Mouse (Mus musculus) embryonic facial prominence, embryonic 10.5 days (tissue): ENCODE measurements around the gene Rhbdl2. TPM values are rescaled to one million over a fixed set of nuclear protein-coding genes. Genes with fewer than 3 reads are reported as not detected.

Experiments used
- DNase-seq: peaks from one replicate; pipeline ENCODE4 v3.0.0-alpha.2; 2017; ENCODE audit warnings: low spot score
- H3K27ac ChIP-seq: fragments of 300-500 bp; sonication (generic); replicated peaks from 2 replicates; pipeline ENCODE4 v1.5.1; 2016; ENCODE audit warnings: mild to moderate bottlenecking
- H3K27me3 ChIP-seq: fragments of 300-500 bp; sonication (generic); replicated peaks from 2 replicates; pipeline ENCODE4 v1.6.1; 2016; ENCODE audit warnings: low read depth, mild to moderate bottlenecking; ENCODE audit not compliant: poor library complexity, severe bottlenecking
- H3K36me3 ChIP-seq: fragments of 300-500 bp; sonication (generic); replicated peaks from 2 replicates; pipeline ENCODE4 v1.6.1; 2016; ENCODE audit warnings: mild to moderate bottlenecking, moderate library complexity
- H3K4me1 ChIP-seq: fragments of 300-500 bp; sonication (generic); 2 replicates; pipeline ENCODE4 v1.6.1; 2016
- H3K4me3 ChIP-seq: fragments of 300-500 bp; sonication (generic); 2 replicates; pipeline ENCODE4 v1.5.1; 2016; ENCODE audit warnings: mild to moderate bottlenecking, moderate library complexity
- H3K9me3 ChIP-seq: fragments of 300-500 bp; sonication (generic); 2 replicates; pipeline ENCODE4 v1.6.1; 2016; ENCODE audit warnings: mild to moderate bottlenecking
- WGBS: fragments of 180-500 bp; shearing (Covaris S2); methylation state at CpG from one replicate; pipeline ENCODE4 v1.1.7; 2016; 5-methylcytosine and 5-hydroxymethylcytosine counted together
- polyA plus RNA-seq: library from polyadenylated mRNA; unstranded; fragments of >200 nt; fragmentation: Nextera tagmentation; extraction: Ambion mirVana; gene quantifications from 2 replicates; pipeline ENCODE4 v1.2.1, GENCODE M21; 2016

Gene Rhbdl2
- polyA plus RNA-seq, 1 experiment from 2014 or later, result 0.35 TPM

DNA sequence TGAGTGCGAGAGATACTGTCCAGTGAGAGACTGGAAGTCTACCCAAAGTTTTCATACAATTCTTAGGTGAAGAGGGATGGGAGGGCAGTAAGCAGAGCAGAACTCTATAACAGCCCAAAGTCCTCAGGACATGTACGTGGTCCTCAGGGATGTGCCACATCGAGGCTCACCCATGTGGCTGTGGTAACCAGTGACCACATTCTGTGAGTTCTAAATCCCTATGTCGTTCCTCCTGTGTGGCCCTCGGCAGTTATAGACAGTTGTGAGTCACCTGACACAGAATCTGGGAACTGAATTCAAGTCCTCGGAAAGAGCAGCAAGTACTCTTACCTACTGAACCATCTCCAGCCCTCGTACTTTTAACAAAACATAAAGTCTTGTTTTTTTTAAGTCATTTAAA lies 70.4 kb downstream of the Rhbdl2 start:
- no peaks in the 10 kb centered on the region for H3K27me3 ChIP-seq
- WGBS, result 87% methylated on average over 7 of the region's 7 CpGs
- H3K27ac ChIP-seq, result no peak overlapping the region
- no peaks in the 10 kb centered on the region for H3K9me3 ChIP-seq
- H3K4me3 ChIP-seq, result no peak overlapping the region
- no peak for DNase-seq
- H3K36me3 ChIP-seq, result no peaks in the 10 kb centered on the region
- H3K4me1 ChIP-seq, result no peaks in the 10 kb centered on the region

DNA sequence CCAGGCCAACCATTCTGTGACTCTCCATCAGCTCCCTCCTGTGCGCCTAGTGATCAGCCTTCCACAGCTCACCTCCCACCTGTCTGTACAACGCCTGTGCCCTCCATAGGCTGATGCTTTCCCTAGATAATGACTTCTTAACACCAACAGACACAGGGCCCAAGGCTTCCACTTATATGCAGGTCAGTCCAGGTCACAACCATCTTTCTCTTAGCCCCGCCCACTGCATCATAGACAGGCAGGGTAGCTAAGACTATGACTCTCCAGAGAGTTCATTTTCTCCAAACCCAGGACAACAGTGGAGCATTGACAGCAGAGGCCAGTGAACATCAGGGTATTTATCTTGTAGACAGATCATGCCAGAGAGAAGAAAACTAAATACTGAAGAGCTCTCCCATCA lies 71.7 kb downstream of the Rhbdl2 start, which contains the start of gene 4933427I04Rik:
Gene 4933427I04Rik (plus strand): TSS at position 301 of the 400 bp plus-strand sequence.
- DNase-seq, result no peak
- H3K27me3 ChIP-seq, result no peaks in the 10 kb centered on the region
- no peaks in the 10 kb centered on the region for H3K4me1 ChIP-seq
- no peak within 1 kb of the TSS for H3K27ac ChIP-seq
- no peak within 1 kb of the TSS for H3K4me3 ChIP-seq
- no peaks in the 10 kb centered on the region for H3K9me3 ChIP-seq
- WGBS, result 83% methylated on average over 3 of the region's 3 CpGs
- H3K36me3 ChIP-seq, result no peaks in the 10 kb centered on the region

- H3K4me1 ChIP-seq, result no peaks in the 10 kb centered on the region
- H3K4me3 ChIP-seq, result no peak overlapping the region
- H3K27me3 ChIP-seq, result no peaks in the 10 kb centered on the region
- DNase-seq, result no peak
- no peaks in the 10 kb centered on the region for H3K9me3 ChIP-seq
- no peaks in the 10 kb centered on the region for H3K36me3 ChIP-seq
- H3K27ac ChIP-seq, result no peak overlapping the region
- 72% methylated on average over 2 of the region's 2 CpGs for WGBS
Observed at GRCm38 (mm10) chr4:123859803-123860202, 72.1 kb downstream of the Rhbdl2 start.

DNA sequence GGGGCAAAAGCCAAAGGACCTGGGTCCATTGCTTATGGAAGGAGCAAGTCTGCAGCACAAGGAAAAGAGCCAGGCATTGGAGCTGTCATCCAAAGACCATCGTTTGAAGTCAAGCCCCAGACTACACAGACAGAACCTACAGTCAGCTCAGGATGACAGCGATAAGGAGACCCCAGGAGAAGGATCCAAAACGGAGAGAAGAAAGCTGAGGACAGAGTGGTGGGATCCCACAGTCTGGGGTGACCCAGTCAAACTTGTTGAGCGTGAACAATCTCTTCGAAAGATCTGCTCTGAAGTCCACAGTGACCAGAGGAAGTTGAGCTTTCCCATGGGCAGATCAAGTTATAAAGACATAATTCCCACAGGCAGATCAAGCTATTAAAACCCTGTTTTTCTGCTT lies 72.9 kb downstream of the Rhbdl2 start:
- WGBS, result 82% methylated on average over 5 of the region's 5 CpGs
- DNase-seq, result no peak
- no peak overlapping the region for H3K4me3 ChIP-seq
- H3K27me3 ChIP-seq, result no peaks in the 10 kb centered on the region
- H3K27ac ChIP-seq, result no peak overlapping the region
- no peaks in the 10 kb centered on the region for H3K36me3 ChIP-seq
- H3K9me3 ChIP-seq, result no peaks in the 10 kb centered on the region
- no peaks in the 10 kb centered on the region for H3K4me1 ChIP-seq

Other genes starting within 250 kb of the Rhbdl2 start
- gene Macf1, start 103.5 kb upstream of the Rhbdl2 start, polyA plus RNA-seq, result 46.0 and 47.4 TPM in 2 replicates
- gene Ndufs5, start 69.7 kb upstream of the Rhbdl2 start, polyA plus RNA-seq, result 332 and 340 TPM in 2 replicates
- gene Akirin1, start 37.5 kb upstream of the Rhbdl2 start, polyA plus RNA-seq, result 55.0 and 57.3 TPM in 2 replicates
- not detected in 2 replicates for gene 4933427I04Rik, start 71.8 kb downstream of the Rhbdl2 start, polyA plus RNA-seq
- 72.3 and 72.6 TPM in 2 replicates for gene Mycbp, start 117.0 kb downstream of the Rhbdl2 start, polyA plus RNA-seq
- gene Rragc, start 129.6 kb downstream of the Rhbdl2 start, polyA plus RNA-seq, result 34.1 and 37.9 TPM in 2 replicates
- gene 4930535I16Rik, start 130.1 kb downstream of the Rhbdl2 start, polyA plus RNA-seq, result not detected in 2 replicates